Mouse (Mus musculus) heart, adult 11 months (tissue): Measurements from ENCODE around the gene Ubiad1.

Experiments
- DNase-seq: peaks from one replicate; pipeline ENCODE4 v3.0.0; 2022

Ubiad1 gene

DNA sequence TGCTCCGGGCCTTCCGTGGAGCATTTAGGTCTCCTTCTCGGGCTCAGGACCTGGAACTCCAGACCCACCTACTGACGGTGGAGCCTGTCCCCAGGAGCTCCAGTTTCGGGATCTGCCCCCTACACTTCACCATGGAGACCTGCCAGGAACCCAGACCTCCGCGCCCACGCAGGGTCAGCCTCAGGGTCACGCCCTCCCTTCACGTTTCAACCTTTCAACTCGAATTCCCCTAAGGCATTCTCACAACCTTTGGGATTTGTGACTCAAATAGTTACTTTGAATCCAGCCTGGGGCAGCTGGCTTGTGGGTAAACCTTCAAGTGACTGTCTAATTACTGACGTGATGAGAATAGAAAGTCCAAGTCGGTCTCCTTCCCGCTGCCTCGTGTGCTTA lies 4.3 kb upstream of the Ubiad1 start:
- no peak for DNase-seq

DNA sequence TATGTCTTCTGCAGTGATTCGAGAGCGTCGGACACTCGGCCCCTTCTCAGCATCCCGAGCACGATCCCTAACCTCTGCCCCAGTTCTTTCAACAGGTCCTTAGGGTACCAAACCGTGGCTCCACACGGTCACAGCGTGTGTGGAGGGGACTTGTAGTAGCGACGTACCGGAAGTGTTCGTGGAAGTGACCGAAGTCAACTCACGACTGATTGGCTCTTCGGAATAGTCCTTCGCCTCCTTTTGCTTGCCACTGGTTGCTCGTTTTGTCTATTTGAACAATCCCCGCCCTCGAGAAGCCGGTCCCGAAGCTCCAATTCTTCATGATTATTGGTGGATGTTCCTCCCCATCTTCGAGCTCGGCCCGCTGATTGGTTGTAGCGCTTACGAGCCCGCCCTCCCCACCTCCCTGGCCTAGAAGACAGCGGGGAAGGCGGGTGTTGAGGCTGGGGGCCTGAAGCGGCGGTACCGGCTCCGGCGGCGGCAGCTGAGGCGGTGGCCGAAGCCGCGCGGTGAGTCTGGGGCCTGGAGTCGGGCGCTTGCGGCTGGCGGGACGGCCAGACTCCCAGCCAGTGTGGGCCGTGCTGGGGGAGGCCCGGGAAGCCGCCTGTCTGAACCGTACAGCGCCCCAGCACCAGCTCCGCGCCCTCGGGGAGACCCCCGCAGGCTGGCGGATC lies 3.7 kb upstream of the Ubiad1 start, which contains the start of gene Mtor:
Gene Mtor, plus strand, starts transcription at position 433 of the 674 bp plus-strand sequence.
- peak; percentile 100 for DNase-seq

DNA sequence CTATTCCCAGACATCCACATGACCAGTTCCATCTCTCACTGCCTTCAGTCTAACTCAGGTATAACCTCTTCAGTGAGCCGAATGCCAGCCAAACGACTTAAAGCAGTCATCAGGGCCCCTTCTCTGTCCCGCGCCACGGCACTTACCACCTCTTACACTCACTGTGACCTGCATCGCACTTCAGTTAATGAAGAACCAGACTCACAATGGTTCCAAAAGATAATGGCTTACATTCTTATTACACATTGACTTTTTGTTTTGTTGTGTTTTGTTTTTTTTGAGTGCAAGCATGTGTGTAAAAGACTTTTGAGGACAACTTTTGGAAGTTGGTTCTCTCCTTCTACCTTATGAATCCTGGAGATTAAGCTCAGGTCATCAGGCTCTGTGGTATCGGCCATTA lies 2.0 kb downstream of the Ubiad1 start:
- DNase-seq = no peak

DNA sequence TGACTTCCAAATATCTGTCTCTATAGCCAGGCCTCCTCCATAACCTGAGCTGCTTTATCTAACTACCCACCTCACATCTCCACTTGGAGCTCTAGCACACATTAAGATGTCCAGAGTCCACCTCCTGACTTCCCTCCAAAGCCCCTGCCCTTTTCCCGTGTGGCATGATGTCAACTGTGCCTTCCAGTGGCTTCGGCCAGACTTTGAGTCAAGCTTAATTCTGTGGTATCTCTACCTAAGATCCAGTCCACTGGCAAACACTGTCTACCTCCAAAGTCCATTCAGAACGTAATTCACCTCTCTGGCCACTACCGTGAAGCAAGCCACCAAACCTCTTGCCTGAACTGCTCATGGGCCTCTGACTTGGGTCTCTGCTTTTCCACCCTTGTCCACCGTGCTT lies 2.6 kb downstream of the Ubiad1 start:
- DNase-seq = no peak

DNA sequence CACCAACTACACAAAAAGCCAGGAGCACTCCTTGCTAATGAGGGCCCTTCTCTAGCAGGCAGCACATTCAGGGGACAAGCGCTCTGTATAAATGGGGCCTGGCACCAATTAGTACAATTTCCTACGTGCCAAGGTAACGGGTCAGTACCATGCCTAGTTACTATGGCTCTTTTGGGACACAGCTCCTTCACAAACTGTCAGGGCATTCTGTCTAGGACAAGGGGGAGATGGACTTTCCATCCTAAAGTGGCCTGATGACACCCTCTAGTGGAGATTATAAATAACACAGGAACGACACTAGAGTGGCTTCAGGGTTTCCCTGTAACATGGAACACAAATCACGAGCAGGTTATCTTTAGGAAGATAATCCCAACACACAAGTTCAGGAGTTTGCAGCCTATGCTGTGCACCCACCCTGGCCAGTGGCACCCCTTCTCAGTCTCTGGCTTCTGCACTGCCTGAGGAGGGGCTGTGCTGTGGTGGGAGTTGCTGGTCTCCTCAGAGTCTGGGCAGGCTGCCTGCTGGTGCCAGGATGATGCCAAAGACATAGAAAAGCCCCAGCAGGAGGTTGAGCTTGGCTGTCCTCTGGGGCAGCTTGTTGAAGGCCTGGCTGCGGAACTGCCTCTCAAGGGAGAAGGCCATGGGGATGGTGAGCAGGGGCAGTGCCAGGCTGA lies 8.8 kb downstream of the Ubiad1 start:
- DNase-seq = no peak

DNA sequence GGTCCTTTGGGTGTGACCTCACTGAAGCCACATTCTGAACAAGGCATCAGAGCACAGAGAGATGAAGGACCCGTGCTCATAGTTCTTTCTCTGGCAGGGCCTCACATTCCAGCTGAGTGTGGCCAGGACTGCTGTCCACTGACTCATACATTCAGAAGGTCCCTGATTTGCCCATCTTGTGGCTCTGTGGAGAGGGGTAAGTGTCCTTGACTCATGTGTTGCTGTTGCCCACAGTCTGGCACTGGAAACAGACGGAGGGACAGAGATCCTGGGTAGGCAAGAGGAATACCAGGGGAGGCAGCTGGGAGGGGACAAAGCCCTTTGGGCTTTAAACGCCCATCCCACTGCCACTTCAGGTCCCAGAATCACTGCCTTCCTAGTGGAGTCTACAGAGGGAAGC lies 9.5 kb downstream of the Ubiad1 start:
- DNase-seq = no peak

DNA sequence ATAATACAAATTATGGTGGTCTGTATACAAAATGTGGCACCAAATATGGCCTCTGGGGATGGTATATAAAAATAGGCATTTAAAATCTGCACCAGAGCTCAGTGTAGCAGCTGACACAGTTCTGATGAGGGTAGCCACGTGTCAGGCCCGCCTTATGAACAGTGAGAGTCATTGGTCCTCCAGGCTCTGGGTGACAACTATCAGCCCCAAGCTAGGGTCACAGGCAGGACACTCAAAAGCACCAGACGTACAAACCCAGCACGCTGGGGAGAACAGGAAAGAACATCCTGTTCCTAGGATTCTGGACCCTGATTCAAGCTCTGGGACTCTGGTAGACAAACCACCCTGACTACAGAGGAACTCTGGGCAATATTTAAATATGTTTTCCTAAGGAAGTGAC lies 10.0 kb downstream of the Ubiad1 start:
- DNase-seq = peak; percentile 97

DNA sequence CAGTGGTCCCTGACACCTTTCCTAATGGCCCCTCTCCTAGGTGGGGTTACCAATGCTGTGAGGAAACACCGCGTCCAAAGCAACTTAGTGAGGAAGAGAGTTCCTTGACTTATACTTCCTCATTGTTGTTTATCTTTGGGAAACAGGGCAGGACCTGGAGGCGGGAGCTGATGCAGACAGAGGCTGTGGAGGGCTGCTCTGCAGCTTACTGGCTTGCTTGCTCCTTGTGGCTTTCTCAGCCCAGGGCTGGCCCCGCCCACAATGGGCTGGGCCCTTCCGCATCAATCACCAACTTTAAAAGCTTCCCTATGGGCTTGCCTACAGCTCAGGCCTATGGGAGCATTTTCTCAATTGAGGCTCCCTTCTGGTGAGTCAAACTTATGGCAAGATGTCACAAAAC lies 10.8 kb downstream of the Ubiad1 start:
- DNase-seq = no peak

DNA sequence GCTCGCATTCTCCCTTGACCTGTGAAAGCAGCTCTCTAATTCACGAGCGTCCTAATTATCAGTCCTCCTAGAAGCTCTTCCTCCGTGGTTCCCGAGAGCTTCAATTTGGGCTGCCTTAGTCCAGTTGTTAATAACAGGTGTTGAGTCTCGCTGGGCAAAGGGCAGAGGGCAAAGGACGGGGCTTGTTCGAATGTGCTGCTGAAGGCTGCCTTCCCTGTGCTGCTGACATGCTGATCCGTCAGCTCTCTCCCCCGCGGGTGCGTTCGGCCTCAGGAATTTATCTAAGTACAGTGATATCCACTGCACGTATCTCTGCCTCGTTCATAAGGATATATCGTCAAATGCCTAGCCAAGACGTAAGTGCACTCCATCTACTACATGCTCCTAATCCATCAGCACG lies 11.2 kb downstream of the Ubiad1 start:
- DNase-seq = no peak

DNA sequence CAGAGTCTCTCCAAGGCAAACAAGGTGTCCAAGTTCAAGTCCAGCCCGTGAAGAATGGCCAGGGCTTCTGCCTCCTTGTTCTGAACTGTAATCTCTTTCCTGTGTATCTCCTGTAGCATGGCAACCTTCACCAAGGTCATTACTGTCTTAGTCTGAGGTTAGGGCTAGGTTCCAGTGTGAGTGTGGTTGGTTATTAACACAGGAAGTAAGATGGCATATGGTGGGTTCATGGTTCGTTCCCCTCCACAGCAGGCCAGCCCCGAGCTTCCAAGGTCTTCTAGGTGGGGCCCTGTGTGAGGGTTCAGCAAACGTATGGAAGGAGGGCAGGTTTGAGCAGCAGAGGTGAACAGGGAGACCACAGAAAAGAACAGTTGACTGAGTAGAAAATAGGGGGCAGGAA lies 12.1 kb downstream of the Ubiad1 start:
- DNase-seq = no peak

DNA sequence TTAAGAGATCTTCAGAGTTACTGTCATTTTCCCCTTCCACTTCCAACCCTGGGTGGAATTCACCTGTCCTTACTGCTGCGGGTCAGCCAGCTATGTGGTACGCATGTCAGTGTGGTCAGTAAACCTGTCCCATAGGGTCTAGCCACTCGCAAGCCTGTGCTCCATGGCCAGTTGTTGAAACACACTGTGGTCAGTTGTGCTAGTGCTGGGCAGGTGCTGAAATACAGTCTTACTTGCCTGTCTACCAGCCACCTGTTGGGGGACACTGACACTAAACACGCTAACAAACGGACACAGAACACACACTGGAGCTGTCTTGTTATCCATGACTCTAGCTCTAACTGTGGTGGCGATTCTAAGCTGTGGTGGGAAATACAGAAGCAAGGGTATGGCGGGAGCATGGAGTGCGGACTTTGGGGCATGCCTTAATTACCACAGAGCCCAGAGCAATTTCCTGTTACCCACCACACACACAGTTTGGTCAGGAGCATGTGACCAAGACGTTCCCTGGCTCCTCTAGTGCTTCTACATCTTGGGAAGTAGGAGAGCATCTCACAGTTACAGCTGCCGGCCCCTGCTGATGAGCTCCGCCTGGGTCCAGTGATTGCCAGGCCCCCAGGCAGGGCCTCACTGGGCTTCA lies 13.6 kb downstream of the Ubiad1 start:
- DNase-seq = no peak

DNA sequence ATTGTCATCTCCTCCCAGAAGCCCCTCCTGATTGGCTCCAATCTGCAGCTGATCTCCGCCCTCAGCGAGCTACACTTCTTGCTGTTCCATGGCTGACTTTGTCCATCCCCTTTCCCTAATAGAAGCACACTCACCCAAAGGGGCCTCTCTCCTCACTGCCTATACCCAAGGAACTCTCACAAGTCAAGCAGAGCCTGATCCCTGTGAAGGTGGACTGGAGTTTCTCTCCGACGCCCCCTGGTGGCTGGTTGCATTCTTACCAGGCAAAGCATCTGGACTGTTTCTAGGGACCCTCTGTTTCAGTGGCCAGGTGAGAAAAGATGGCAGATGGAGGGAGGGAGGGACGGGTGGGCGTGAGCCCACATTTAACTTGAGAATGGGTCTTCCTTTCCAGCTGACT lies 14.9 kb downstream of the Ubiad1 start:
- no peak for DNase-seq

DNA sequence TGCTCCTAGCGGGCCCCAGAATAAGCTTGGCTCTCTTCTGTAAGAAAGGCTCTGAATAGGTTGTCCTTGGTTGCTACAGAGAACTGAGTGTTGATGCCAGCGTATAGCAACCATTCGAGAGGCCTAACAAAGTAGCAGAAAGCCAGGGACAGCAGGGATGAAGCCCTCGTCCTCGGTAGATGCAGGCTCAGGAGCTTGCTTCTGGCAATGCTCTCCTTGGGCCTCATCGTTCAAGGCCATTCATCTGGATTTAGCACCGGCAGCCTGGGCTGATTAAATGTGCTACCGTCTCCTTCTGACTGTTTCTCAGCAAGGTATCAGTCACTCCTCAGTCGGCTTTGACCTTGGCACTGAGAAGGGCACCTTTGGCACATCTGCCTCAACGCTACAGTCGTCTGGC lies 15.4 kb downstream of the Ubiad1 start:
- DNase-seq = no peak

DNA sequence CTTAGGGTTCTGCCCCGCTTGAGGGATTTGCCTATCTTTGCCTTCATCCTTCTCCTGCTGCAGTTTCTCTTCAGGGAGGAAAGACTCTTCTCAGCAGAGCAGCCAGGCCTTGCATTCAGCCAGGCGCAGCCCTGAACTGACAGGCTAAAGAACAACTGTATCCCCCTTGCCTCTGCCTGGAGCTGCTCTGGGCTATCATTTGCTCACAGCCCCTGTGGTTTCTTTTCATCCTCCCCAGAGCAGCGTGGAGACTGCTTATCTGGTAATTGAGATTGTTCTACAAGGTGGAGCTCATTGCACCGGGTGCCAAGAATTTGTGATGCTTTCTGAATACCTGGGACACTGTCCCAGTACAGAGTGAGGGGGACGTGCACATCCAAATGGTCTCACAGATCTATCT lies 16.0 kb downstream of the Ubiad1 start:
- no peak for DNase-seq

DNA sequence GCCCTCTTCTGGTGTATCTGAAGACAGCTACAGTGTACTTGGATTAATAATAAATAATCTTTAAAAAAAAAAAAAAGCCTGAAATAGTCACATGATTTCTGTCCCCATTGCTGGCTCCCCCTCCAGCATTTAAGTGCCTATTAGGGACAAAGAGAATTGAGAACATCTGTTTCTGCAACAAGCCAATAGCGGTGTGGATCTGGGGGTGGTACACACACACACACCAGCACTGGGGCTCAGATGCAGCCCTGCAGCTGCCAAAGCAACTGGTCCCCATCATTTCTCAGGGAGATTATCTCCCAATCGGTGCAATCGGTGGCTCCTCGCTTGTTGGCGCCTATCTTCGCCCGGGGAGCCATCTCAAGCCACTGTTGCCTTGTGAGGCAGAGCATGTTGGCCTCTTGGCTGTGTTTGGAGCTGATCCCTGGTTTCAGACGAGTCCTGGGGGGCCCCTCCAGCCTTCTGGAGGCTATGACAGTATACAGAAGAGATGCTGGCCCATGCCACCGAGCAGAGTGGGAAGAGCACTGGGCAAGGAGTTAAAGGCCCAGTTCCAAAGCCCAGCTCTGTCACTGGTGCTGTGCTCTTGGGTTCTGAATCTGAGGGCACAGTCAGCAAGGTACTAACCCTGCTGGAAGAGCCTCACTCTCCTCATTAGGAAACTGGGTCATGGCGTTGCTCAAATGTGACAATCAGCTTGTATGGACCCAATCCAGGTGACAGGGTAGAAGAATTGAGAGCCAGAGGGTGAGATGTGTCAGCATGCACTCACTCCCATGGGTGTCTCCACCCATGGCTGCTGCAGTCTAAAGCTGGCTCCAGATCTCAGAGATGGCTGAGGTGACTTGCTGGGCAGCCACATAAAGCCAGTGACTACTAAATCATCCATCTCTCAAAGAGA lies 17.4 kb downstream of the Ubiad1 start:
- no peak for DNase-seq

DNA sequence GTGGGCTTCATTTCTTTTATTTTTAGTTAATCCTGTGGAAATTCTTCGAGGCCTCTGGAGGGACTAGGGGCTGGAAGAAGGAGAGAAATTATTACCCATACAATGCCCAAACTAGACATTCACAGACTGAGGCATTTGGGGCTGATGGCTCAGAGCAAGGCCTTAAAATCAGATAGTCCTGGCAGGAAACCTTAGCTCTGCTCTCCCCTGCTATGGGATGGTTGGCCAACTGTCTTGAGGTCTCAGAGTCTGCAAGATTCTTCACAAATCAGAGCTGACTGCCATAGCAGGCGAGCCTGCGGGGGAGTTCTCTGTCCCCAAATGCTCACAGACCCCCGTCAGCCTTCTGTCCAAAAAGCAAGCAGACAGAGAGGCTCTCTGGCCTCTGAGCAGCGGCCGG lies 27.0 kb downstream of the Ubiad1 start:
- DNase-seq = no peak

DNA sequence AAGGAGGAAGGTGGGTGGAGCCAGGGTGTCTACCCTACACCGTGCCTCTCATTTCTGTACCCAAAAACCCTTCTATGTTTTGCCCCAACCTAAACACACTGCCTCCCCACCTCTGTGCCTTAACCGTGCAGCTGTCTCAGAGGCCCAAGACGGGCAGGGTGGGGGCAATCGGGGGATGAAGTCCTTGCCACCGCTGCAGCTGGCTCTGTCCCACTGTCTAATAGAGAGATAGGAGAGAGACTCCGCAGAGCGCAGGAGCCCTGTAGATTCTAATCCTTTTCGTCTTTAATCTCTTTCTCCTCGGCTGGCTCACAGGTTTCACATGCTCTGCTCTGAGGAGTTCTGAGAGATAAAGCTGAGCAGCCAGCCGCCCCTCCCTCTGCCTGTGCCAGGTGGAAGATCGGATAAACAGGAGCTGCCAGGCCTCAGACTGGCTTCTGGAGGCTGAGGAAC lies 27.5 kb downstream of the Ubiad1 start:
- no peak for DNase-seq

DNA sequence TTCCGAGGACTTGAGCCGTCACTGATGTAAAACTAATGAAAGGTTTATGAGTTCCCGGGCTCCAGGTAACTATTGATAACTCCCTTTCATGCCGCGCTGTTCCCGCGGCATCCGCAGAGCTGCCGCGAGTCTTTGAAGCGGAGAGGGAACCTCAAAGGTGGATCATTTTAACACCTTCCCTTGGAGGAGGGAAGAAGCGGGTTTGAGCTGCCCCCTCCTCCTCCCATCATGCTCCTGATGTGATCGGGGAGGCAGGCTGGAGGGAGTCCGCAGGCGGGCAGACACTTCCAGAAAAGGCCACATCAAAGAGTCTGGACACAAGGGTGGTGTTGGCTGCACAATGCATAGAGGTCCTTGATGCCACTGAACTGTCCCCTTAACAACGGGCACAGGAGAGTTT lies 29.0 kb downstream of the Ubiad1 start:
- no peak for DNase-seq

DNA sequence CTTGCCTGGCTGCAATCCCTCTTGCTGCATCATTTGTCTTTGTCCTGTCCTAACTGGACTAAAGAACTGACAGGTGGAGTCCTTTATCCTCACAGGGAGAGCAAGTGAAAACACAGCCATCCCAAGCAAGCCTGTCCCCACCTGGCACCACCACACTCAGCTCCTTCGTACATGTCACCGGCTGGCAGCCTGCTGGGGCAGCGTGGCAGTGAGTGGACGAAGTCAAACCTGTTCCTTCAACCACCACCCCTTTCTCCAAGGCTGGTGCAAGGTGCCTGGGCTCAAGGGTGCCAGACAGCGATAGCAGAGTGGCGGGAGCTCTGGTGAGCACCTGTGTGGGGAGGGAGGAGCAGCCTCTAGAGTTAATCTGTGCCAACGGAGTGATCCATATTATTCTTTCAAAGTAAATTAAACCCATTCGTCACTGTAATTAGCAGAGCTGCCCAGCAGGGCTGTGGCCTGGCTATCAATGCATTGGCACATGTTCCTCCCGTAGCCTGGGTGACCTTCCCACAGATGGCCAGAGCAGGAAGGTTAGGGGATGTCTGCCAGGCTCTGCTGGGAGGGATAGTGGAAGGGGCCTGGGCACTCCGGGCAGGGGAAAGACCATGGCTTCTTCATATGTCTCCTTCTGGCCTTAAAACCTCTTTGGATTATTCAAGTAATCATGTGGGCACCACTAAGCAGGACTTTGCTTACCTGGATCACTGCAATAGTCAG lies 36.2 kb downstream of the Ubiad1 start:
- no peak for DNase-seq

DNA sequence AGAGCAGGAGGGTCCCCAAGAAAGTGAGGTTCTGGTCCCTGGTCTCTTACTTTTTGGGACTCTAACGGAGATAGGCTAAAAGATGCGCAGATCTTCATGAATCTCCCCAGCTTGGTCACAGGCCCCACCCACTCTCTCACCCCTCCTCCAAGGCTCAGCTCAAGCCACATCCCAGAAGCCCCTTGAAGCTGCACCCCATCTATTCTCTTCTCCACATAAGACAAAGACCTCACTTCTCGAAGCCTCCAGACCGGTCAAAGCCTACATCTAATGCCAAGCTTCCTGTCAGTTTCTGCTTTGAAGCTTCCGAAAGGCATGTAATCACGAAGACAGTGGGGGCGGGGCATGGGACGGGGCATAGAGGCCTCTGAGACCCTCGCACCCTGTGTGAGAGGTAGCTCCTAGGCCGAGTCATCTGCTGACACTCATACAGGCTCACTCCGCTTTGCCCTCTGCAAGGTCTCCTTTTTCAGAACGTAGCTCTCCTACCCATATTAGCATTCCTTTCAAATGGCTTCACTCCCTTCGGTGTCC lies 39.2 kb downstream of the Ubiad1 start:
- DNase-seq = no peak

DNA sequence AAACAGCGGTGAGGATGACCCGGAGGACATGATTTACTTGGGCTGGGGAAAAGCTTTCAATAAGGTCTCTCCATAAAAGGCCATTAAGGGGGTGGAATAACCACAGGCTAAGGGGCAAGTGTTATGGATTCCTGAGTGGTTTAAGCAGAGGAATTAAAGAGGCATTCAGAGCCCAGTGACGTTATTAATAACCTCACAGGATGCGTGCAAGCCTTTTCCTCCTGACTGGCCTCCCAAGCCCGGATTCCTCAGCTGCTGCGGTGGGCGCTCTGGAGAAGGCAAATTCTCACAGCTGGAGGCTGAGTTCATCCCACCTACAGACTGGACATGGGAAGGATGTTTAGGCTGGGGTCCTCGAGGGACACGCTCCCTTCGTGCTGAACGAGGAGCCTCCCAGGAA lies 39.8 kb downstream of the Ubiad1 start:
- DNase-seq = no peak

DNA sequence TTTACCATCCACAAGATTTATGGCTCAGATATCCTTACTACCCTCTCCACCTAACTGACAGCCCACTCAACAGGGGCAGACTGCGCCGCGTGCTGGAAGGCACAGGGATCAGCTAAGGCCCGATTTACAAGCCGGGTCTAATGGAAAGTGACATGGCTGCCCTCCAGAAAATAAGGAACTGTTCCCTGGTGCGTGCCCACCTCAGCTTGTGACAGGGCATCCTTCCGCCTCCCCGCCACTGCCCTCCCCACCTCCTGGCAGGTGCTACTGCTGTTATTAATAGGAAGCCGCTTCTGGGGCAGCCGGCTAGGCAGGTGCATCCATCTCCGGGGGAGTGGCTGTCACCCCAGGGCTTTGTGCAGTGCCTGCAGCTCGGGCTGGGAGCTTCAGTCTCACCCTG lies 41.2 kb downstream of the Ubiad1 start:
- no peak for DNase-seq
